Mouse (Mus musculus): ENCODE measurements around the gene Cdh9.

- TF ChIP-seq POLR2A (IDR thresholded peaks at IDR 0.05; ENCODE audit: insufficient read length, low read depth) (no peak), TCF12 (IDR thresholded peaks at IDR 0.05; ENCODE audit: insufficient read depth, poor library complexity, severe bottlenecking) (no peak), MAX (IDR thresholded peaks at IDR 0.05; ENCODE audit: low read depth) (no peak), REST (IDR thresholded peaks at IDR 0.05; ENCODE audit: insufficient read depth, insufficient read length) (no peak), E2F4 (IDR thresholded peaks at IDR 0.05; ENCODE audit: insufficient read depth) (no peak), SRF (IDR thresholded peaks at IDR 0.05; ENCODE audit: control insufficient read depth, insufficient read length, low read depth) (no peak), CEBPB (IDR thresholded peaks at IDR 0.05; ENCODE audit: insufficient read depth, poor library complexity, severe bottlenecking) (no peak), MYOD1 (IDR thresholded peaks at IDR 0.05; ENCODE audit: control insufficient read depth in 1 of 3, insufficient read length in 2 of 3, low read depth in 2 of 3) (no peak)
These were observed 10.5 kb downstream of the Cdh9 start for GRCm38 (mm10) chr15:16739088-16739487.

Data from myocyte (in vitro differentiated cells).